Mouse (Mus musculus) R1 (cell line): ENCODE data around the gene Syndig1.

Experiments
- DNase-seq: peaks from one replicate; pipeline ENCODE4 v3.0.0-alpha.2; 2018; ENCODE audit warnings: low read depth, low spot score

Syndig1 gene

DNA sequence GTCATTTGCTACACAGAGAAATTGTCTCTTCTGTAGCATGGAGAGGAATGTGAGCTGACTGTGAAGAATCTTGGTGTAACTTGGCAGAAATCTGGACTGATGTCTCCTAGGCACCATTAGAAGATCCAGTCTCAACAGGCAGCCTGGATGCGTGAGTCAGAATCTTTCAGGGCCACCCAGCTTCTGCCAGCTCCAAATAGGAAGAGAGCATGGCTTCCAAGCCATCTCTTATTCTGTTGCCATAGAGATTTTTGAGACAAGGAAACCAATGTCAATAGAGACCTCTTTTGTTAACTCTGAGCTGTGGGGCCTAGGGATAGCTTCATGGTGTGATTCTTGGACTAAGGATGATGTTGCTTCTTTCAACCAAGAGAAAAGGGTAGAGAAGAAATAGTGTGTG lies 151.4 kb downstream of the Syndig1 start:
- DNase-seq = peak; percentile 41

DNA sequence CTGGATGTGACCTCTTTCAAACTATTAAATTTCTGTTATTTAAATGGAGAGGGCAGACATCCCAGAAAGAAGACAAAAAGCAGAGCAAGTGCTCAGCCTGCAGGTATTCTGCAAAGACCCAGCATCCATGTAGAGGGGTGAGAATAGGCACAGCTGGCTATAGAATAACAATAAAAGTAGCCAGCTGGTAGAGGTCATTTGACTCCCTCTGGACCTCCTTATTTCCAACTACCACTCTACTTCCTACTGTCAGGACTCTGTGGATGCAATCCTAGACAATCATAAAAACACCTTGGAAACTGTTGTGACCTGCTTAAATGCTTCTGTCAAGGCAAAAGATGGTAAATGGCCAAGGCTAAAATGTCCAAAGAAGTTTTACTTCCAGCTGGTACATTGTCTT lies 153.5 kb downstream of the Syndig1 start:
- DNase-seq = peak; percentile 79

DNA sequence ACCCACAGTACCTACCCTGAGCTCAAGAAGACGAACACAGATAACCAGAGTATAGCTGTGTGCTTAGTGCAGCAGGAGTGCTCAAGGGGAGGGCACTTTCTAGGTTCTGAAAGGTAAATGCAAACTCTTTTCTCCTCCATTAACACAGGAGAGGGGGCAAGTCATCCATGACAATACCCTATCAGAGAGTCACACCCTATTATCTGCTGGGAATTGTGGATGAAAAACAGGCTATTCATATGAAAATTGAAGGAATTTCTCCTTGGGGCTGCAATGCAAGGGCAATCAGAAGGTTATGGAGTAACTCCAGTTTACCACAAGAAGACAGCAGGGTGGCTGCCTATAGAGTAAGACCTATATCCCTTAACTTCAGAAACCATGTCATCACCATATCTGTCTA lies 154.1 kb downstream of the Syndig1 start:
- peak; percentile 96 for DNase-seq

DNA sequence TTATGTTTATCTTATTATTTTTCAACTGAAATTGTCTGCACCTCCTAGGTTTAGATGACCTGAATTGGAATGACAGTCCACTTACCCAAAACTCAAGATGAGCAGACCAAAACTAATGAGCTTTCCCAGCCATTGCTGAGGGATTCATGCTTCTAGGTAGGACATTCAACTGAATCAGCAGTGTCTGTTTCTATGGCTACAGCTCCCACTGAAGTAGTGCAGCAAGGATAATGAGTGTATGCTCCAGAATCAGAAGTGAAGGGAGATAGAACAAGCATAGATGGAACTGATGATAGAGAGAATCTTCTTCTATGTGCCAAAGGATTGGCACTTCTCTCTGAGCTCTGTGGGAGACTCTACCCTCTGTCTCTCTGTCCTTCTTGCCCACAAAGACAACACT lies 158.6 kb downstream of the Syndig1 start:
- DNase-seq = no peak

DNA sequence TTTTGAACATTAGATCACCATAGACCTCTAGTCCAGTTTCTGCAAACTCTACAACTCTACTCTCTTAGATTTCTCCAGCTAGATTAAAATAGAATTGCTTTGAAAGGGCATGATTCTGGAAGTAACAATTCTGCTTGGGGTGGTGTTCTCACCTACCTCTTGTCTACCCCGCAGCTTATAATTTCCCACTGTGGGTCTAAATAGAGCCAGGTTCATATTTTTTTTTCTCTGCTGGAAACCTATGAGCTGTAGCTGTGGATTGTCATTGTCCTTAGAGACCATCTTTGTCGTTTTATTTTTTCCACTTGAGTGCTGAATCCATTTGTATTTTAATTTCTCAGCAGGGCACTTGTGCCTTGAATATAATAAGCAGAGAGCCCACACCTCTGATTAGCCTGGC lies 162.5 kb downstream of the Syndig1 start:
- DNase-seq = no peak

DNA sequence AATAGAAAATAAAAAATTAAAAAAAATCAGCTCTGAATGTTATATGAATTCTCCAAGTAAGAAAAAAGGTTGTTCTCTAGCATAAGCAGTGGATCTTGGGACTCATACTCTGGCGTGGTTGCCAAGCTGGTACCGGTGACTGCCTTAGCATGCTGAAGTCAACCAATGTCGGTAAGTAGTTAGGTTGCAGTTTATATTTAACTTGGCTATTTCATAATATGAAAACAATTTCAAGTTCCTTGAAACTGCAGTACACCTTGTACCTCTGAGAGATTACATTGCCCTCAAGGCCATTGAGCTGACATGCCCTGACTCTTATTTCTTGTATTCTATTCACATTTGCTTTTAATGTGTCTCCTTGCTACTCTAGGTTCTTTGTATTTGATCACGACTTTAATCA lies 163.9 kb downstream of the Syndig1 start:
- DNase-seq = no peak

DNA sequence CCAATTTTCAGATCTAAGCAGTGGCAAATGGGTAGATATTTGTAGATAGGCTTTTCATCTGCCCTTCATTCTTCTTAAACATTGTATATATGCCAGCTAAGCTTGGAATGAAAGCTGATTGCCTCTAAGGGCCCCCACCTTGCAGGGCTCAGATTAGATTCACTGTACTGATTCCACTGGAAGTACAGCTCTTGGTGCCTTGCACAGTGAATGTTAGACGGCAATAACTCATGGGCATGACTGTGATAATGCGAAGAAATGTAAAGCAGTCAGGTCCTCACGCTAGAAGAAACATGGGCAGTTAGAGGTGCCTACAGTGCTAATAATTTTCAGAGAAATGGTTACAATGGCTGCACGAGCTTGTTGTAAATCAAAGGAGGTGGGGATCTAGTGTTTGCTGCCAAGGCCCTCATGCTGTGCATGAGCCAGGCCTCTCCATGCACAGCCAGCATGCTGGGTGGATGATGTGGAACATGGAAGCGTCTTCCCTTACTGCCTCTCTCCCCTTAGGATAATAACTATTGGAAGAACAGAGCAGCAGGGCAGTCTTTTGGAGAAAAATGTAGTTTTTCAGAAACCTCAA lies 167.5 kb downstream of the Syndig1 start:
- no peak for DNase-seq

DNA sequence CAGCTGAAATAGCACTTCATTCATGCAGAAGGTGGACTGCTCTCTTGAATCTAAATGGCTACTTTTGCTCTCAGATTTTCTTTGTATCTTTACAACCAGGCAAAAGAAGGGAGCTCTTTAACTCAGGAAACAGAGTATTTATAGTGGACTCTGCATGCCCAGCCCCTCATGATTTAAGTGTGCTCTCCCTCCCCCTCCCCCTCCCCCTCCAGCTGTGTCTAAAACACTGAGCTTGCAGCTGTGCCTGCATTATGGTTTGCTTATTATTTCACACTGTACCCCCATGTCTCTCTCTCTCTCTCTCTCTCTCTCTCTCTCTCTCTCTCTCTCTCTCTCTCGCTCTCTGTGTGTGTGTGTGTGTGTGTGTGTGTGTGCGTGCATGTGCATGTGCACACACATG lies 168.6 kb downstream of the Syndig1 start:
- no peak for DNase-seq

DNA sequence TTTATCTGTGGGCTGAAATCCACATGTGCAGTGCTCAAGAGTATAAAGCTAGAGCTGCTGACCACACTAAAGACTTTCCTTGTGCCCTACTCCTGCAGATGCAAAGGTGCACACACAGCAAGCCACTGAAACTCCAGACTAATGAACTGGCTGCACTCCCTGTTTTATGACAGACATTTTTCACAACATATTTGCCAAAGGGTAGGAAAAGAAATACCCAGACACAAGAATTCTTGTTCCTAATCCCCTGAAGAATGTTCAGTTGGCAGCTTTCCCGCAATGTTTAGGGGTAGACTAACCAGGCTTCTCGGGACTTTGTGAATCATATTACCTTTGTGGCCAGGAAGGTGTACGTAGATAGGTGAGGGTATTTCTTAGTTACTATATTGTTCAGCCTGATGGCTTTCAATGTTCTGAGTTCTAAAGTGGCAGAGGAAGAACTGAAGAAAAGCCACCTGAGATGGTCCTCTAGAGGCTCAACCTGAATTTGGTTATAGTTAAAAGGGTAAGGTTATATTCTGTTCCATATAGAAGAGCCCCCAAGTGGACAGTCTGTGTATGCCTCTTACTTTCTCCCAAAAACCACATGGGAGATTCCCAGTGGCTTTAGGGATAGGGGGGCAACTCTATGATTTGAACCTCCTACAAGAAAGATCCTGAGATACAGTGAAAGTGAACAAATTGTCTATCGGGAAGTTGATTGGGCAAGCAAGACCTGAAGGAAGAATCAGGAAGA lies 169.5 kb downstream of the Syndig1 start:
- DNase-seq = peak; percentile 31

DNA sequence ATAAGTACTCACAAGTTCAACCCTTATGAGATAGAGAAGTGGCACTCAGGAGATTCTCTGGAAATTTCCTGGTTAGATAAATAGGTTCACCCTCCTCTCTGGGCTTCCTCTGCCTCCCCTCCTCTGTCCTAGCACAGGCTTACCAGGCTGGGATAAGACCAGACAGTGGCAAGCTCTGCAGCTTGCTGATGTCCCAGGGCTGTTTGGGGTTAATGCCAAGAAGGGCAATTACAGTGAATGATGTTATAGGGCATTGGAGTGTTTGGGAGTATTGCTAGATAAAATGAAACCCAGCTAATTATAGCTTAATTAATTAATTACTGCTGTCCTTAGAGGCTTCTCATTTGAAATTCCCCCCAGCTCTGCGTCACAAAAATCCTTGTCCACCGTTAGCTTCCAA lies 171.6 kb downstream of the Syndig1 start:
- DNase-seq = no peak

DNA sequence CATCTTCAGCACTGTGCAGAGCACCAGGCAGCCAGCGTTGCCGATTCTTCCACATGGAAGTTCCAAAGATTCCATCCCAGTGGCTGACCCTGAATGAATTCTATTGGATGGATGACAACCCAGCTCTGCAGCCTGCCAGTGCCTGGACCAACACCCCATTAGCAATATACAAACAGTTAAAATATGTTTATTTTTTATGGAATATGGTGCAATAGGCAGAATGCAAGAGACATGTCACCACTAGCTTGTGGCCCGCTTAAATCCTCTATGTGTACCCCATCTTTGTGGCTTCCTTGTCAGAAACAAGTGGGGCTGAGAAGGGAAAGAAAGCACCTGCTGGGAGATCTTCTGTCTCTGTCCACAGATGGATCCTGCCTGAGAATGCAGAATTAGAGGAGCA lies 174.5 kb downstream of the Syndig1 start:
- DNase-seq = no peak

DNA sequence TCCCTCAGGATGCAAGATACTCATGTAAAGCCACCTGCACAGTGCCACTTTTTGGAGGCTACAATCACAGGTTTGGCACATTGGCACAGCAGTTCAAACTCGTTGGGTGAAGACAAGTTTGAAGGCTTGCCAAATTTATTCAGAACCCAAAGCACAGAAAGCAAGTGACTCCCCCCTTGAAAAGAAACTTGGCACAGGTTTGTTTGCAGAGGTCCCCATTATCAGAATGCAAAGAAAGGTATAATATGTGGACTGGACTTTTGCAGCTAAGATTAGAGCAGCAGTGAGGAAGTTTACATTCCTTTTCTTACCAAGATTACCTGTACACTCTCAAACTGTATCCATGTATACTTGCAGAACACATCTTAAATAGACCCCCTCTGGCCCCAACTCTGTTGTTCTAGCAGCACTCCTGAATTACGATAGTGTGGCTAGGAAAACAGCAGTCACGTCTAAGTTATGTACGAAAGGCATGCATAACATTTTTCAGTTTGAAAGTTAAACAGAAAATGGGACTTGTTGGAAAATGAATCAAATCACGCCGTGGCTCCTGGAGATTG lies 183.9 kb downstream of the Syndig1 start:
- no peak for DNase-seq

DNA sequence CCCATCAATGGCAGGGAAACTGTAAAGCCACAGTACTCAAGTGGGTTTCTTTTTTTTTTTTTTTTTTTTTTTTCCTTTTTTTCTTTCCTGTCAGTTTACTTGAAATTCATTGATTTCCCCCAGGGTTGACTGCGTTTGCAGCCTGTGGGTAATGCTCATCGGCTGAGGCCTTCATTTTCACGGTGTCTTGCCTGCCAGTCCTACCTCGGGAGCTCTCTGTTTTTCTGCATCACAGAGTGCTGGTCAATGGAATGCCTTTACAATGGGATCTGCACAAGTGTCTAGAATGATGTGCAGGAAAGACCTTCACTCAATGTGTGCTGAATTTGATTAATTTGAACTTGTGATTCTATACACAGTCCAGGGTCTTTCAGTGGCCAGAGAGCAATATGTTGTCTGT lies 184.8 kb downstream of the Syndig1 start:
- no peak for DNase-seq

DNA sequence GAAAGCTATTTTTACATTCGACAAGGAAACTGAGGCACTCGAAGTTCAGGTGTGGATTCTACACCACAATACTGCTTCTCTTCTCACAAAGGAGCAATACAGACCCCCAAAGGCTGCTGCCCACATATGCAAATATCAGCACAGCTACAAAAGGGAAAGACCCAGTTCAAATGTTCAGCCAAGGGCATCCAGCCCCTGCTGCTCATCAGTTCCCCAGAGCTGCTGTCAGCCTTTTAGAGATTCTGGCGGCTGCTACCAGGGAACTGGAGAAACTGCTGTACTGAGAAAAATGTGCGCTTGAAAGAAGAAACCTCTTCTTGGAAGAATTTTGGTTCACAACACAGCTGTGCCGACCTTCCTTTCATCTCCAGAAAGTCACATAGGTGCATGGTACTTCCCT lies 187.3 kb downstream of the Syndig1 start:
- DNase-seq = peak; percentile 36

DNA sequence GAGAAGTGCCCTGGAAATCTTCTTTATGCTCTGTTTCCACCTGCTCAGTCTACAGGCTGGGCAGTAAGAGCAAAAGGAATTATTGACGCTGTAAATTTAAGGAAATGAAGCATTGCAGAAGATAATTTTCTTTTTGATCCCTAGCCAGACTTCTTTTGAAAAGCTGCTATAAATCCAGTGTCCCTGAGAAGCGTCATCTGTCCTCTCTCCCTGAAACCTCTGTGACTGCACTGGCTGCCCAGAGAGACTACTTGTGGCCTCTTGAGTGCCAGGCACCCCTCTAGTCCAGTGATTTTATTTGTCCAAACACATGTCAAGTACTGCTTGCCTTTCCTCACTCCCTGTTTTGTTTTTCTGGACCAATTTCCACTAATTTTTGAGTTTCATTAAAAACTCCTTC lies 191.7 kb downstream of the Syndig1 start:
- no peak for DNase-seq

DNA sequence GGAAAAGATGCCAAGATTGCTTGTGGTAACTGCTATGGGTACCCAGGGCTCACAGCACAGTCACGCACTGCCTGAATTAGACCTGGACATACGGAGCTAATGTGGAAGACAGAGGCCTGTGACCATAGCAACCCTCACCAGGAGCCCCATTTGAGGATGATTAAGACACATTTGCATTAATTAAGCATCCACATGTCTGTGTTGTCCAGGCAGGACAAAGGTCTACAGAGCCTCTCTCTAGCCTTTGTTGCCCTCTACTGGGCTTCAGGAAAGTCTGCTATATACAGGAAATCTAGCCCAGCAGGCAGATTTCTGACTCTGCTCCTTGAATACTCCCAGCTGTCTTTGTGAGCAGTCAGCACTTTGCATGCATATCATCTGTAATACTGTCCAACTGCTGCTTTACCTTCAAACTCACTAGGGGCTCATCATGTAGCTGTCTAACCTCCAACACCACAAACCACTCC lies 194.9 kb downstream of the Syndig1 start:
- peak; percentile 82 for DNase-seq

DNA sequence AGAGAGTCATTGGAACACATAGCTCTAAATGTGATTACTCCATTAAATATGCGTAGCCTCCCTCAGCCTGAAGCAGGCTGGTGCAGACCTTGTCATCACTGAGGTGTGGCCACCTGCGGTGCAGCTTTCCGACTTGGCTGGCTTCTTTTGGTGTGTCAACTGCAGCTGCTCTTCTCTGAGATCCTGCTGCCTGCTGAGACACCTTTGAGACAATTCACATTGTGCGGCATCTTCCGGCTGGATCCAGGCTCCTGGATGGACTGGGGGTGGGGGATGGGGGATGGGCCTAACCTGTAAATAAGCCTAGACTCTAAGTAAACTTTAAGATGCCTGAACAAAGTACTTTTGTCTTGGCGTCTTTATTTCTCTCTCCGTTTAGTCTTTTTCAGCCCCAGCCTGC lies 214.5 kb downstream of the Syndig1 start:
- peak; percentile 89 for DNase-seq
